Mouse (Mus musculus) embryo, embryonic 10 days (tissue): ENCODE data around the gene Edn1.

Experiments
- DNase-seq: peaks from one replicate; pipeline ENCODE4 v3.0.0-alpha.2; 2015; ENCODE audit warnings: low spot score

Gene Edn1

GRCm38 (mm10) chr13:42301161-42301721 is at the start of gene Edn1:
Gene Edn1 (plus strand): TSS chr13:42301476.
- DNase-seq, result peak; percentile 63

- DNase-seq, result no peak
Measured at GRCm38 (mm10) chr13:42253821-42254220, 47.5 kb upstream of the Edn1 start.

- no peak for DNase-seq
Measured at GRCm38 (mm10) chr13:42255105-42255504, 46.2 kb upstream of the Edn1 start.

GRCm38 (mm10) chr13:42258422-42258821 is 42.9 kb upstream of the Edn1 start:
- DNase-seq, result no peak

- DNase-seq, result no peak
Measured at GRCm38 (mm10) chr13:42260667-42261066, 40.6 kb upstream of the Edn1 start.

- no peak for DNase-seq
Measured at GRCm38 (mm10) chr13:42270051-42270450, 31.2 kb upstream of the Edn1 start.

GRCm38 (mm10) chr13:42276774-42277454 is 24.4 kb upstream of the Edn1 start:
- no peak for DNase-seq

- DNase-seq, result no peak
Measured at GRCm38 (mm10) chr13:42277751-42278150, 23.5 kb upstream of the Edn1 start.

- no peak for DNase-seq
Measured at GRCm38 (mm10) chr13:42285896-42286295, 15.4 kb upstream of the Edn1 start.

- no peak for DNase-seq
Measured at GRCm38 (mm10) chr13:42286768-42287167, 14.5 kb upstream of the Edn1 start.

GRCm38 (mm10) chr13:42292593-42292992 is 8.7 kb upstream of the Edn1 start:
- DNase-seq, result no peak

GRCm38 (mm10) chr13:42298302-42298701 is 3.0 kb upstream of the Edn1 start:
- DNase-seq, result no peak

- no peak for DNase-seq
Measured at GRCm38 (mm10) chr13:42298766-42299165, 2.5 kb upstream of the Edn1 start.

- peak; percentile 75 for DNase-seq
Measured at GRCm38 (mm10) chr13:42300567-42300966, 709 bp upstream of the Edn1 start.

GRCm38 (mm10) chr13:42301961-42302861 is 935 bp downstream of the Edn1 start:
- DNase-seq, result peak; percentile 62

GRCm38 (mm10) chr13:42303180-42303929 is 2.1 kb downstream of the Edn1 start:
- DNase-seq, result peak; percentile 36

- DNase-seq, result no peak
Measured at GRCm38 (mm10) chr13:42304139-42304538, 2.9 kb downstream of the Edn1 start.

GRCm38 (mm10) chr13:42306870-42307800 is 5.9 kb downstream of the Edn1 start:
- DNase-seq, result no peak

GRCm38 (mm10) chr13:42308368-42309103 is 7.3 kb downstream of the Edn1 start:
- DNase-seq, result peak; percentile 35

GRCm38 (mm10) chr13:42309804-42310203 is 8.5 kb downstream of the Edn1 start:
- DNase-seq, result no peak
